Mouse (Mus musculus) E14TG2a.4 (cell line): ENCODE data around the gene Fyttd1.
A peak's percentile ranks its signal among the peaks of the same experiment; 100 is the strongest.
"Not testable (repeated sequence)": the region's sequence is repeated elsewhere in the genome, so short reads cannot be mapped to it uniquely, and the experiment has no call there.

ENCODE experiments used
- H3K27me3 ChIP-seq: 2 replicates; pipeline ENCODE4 v1.6.1; 2014; ENCODE audit warnings: low read length, control low read depth; ENCODE audit not compliant: insufficient read depth
- H3K36me3 ChIP-seq: 2 replicates; pipeline ENCODE4 v1.6.1; 2014; ENCODE audit warnings: low read length, control low read depth; ENCODE audit not compliant: insufficient read depth
- H3K4me1 ChIP-seq: replicated peaks from 2 replicates; pipeline ENCODE4 v1.6.1; 2014; ENCODE audit warnings: low read depth, low read length, control low read depth
- H3K4me3 ChIP-seq: replicated peaks from 2 replicates; pipeline ENCODE4 v1.5.1; 2014; ENCODE audit warnings: mild to moderate bottlenecking, low read length
- H3K9me3 ChIP-seq: 2 replicates; pipeline ENCODE4 v1.6.1; 2014; ENCODE audit warnings: low read length, control low read depth
- CTCF ChIP-seq: conservative IDR thresholded peaks from 2 replicates; pipeline ENCODE4 v1.5.1; 2014; ENCODE audit warnings: low read length
- NANOG ChIP-seq: IDR thresholded peaks from 2 replicates; pipeline ENCODE4 v1.6.1; 2014; ENCODE audit warnings: borderline replicate concordance, low read length, mixed read lengths
- POU5F1 ChIP-seq: IDR thresholded peaks from 2 replicates; pipeline ENCODE4 v1.6.1; 2014; ENCODE audit warnings: low read length, borderline replicate concordance

The Fyttd1 gene

GRCm38 (mm10) chr16:32858356-32858755 is 18.9 kb upstream of the Fyttd1 start:
- Histone ChIP-seq H3K36me3 (peaks cover 10% of the 10 kb centered on the region), H3K9me3 (no peaks in the 10 kb centered on the region), H3K4me1 (peaks cover under 1% of the 10 kb centered on the region; the same call in 1 of the 2 replicates), H3K27me3 (no peaks in the 10 kb centered on the region), H3K4me3 (no peak overlapping the region)
- TF ChIP-seq POU5F1: no peak
- TF ChIP-seq NANOG: no peak
- TF ChIP-seq CTCF: no peak

GRCm38 (mm10) chr16:32858771-32859636 is 18.3 kb upstream of the Fyttd1 start:
- Histone ChIP-seq H3K4me3 (no peak overlapping the region), H3K4me1 (peaks cover 7% of the 10 kb centered on the region), H3K27me3 (no peaks in the 10 kb centered on the region), H3K9me3 (no peaks in the 10 kb centered on the region), H3K36me3 (peaks cover 13% of the 10 kb centered on the region)
- no peak for TF ChIP-seq POU5F1
- TF ChIP-seq NANOG: no peak
- TF ChIP-seq CTCF: no peak

GRCm38 (mm10) chr16:32861813-32862385 is 15.4 kb upstream of the Fyttd1 start:
- H3K27me3 ChIP-seq: no peaks in the 10 kb centered on the region
- no peak overlapping the region for H3K4me3 ChIP-seq
- TF ChIP-seq POU5F1 (no peak), NANOG (no peak), CTCF (no peak)
- no peaks in the 10 kb centered on the region for H3K9me3 ChIP-seq
- peaks cover 11% of the 10 kb centered on the region; the same call in 1 of the 2 replicates for H3K36me3 ChIP-seq
- peaks cover 14% of the 10 kb centered on the region for H3K4me1 ChIP-seq

GRCm38 (mm10) chr16:32865401-32865800 is 11.9 kb upstream of the Fyttd1 start:
- Histone ChIP-seq H3K27me3 (no peaks in the 10 kb centered on the region), H3K9me3 (no peaks in the 10 kb centered on the region), H3K4me3 (no peak overlapping the region), H3K36me3 (peaks cover 11% of the 10 kb centered on the region; the same call in 1 of the 2 replicates), H3K4me1 (peaks cover 28% of the 10 kb centered on the region)
- TF ChIP-seq POU5F1: no peak
- TF ChIP-seq NANOG: no peak
- TF ChIP-seq CTCF: no peak

- H3K36me3 ChIP-seq: peaks cover 8% of the 10 kb centered on the region; the same call in 1 of the 2 replicates
- H3K27me3 ChIP-seq: peaks cover 3% of the 10 kb centered on the region; the same call in 1 of the 2 replicates
- no peaks in the 10 kb centered on the region for H3K9me3 ChIP-seq
- peaks cover 28% of the 10 kb centered on the region for H3K4me1 ChIP-seq
- no peak overlapping the region for H3K4me3 ChIP-seq
- TF ChIP-seq NANOG (no peak), CTCF (no peak), POU5F1 (no peak)
Observed at GRCm38 (mm10) chr16:32866713-32867112, 10.6 kb upstream of the Fyttd1 start.

- H3K27me3 ChIP-seq: peaks cover 3% of the 10 kb centered on the region; the same call in 1 of the 2 replicates
- no peaks in the 10 kb centered on the region for H3K9me3 ChIP-seq
- peak overlapping the region; percentile 93 for H3K4me3 ChIP-seq
- H3K36me3 ChIP-seq: peaks cover 8% of the 10 kb centered on the region; the same call in 1 of the 2 replicates
- TF ChIP-seq POU5F1 (no peak), CTCF (no peak), NANOG (no peak)
- peaks cover 28% of the 10 kb centered on the region for H3K4me1 ChIP-seq
Observed at GRCm38 (mm10) chr16:32867919-32868552, 9.3 kb upstream of the Fyttd1 start.

- H3K27me3 ChIP-seq: peaks cover 3% of the 10 kb centered on the region; the same call in 1 of the 2 replicates
- no peaks in the 10 kb centered on the region for H3K9me3 ChIP-seq
- H3K4me1 ChIP-seq: peaks cover 16% of the 10 kb centered on the region
- no peak overlapping the region for H3K4me3 ChIP-seq
- H3K36me3 ChIP-seq: no peaks in the 10 kb centered on the region
- TF ChIP-seq CTCF (no peak), NANOG (no peak), POU5F1 (no peak)
Observed at GRCm38 (mm10) chr16:32870231-32870630, 7.1 kb upstream of the Fyttd1 start.

GRCm38 (mm10) chr16:32873366-32873765 is 3.9 kb upstream of the Fyttd1 start:
- Histone ChIP-seq H3K4me1 (peaks cover 13% of the 10 kb centered on the region), H3K4me3 (no peak overlapping the region), H3K27me3 (peaks cover 6% of the 10 kb centered on the region; the same call in 1 of the 2 replicates), H3K36me3 (no peaks in the 10 kb centered on the region), H3K9me3 (no peaks in the 10 kb centered on the region)
- TF ChIP-seq CTCF (no peak), POU5F1 (no peak)

- not testable (repeated sequence) for H3K36me3 ChIP-seq, H3K9me3 ChIP-seq, H3K4me3 ChIP-seq
- H3K4me1 ChIP-seq: peaks cover 19% of the 10 kb centered on the region
- peaks cover 10% of the 10 kb centered on the region for H3K27me3 ChIP-seq
Observed at GRCm38 (mm10) chr16:32875281-32875680, 2.0 kb upstream of the Fyttd1 start.
